Mouse (Mus musculus) layer of hippocampus, adult 2 months (tissue): Measurements from ENCODE around the gene Zfp639. TPM values are rescaled to one million over a fixed set of nuclear protein-coding genes. Genes with fewer than 3 reads are reported as not detected.
A peak's percentile ranks its signal among the peaks of the same experiment; 100 is the strongest.

Experiments used
- DNase-seq, 2 experiments: peaks; one replicate each; pipeline ENCODE4 v3.0.0; 2022; ENCODE audit warnings: low spot score in 2 of 2
- H3K27ac ChIP-seq: fragments of 200-600 bp; 2 replicates; pipeline ENCODE4 v1.8.1; 2022
- H3K4me3 ChIP-seq: fragments of 200-600 bp; 2 replicates; pipeline ENCODE4 v1.8.1; 2022; ENCODE audit warnings: mild to moderate bottlenecking
- CTCF ChIP-seq: fragments of 200-600 bp; conservative IDR thresholded peaks from 2 replicates; pipeline ENCODE4 v1.8.1; 2022; ENCODE audit warnings: antibody characterized with exemption, mild to moderate bottlenecking, moderate library complexity
- total RNA-seq, 2 experiments: library from RNA; stranded (reverse); gene quantifications; 2 replicates each; pipeline ENCODE4 v1.2.3; 2021

Zfp639 gene
- total RNA-seq, 2 experiments from 2014 or later, result 31.7 to 36.1 TPM

GRCm38 (mm10) chr3:32490928-32491315, 19.1 kb upstream of the Zfp639 start:
- DNase-seq, result no peak

GRCm38 (mm10) chr3:32492097-32493090, 17.7 kb upstream of the Zfp639 start, which contains the start of gene Kcnmb3:
Gene Kcnmb3, minus strand, starts transcription at chr3:32492231.
- TF ChIP-seq CTCF, result no peak
- Histone ChIP-seq H3K4me3 (no peak within 1 kb of the TSS), H3K27ac (no peak within 1 kb of the TSS)
- DNase-seq, result no peak

More at GRCm38 (mm10) chr3:32490928-32491315, 19.1 kb upstream of the Zfp639 start:
- Histone ChIP-seq H3K27ac (no peak overlapping the region), H3K4me3 (no peak overlapping the region)
- TF ChIP-seq CTCF, result no peak

GRCm38 (mm10) chr3:32494387-32495087, 15.5 kb upstream of the Zfp639 start:
- Histone ChIP-seq H3K27ac (no peak overlapping the region), H3K4me3 (no peak overlapping the region)
- peak; percentile 48 for TF ChIP-seq CTCF
- DNase-seq, result no peak

GRCm38 (mm10) chr3:32495088-32495770, 14.8 kb upstream of the Zfp639 start:
- no peak for TF ChIP-seq CTCF
- H3K27ac ChIP-seq, result no peak overlapping the region
- no peak overlapping the region for H3K4me3 ChIP-seq
- no peak for DNase-seq

- TF ChIP-seq CTCF, result no peak
- no peak for DNase-seq
- no peak overlapping the region for H3K4me3 ChIP-seq
- H3K27ac ChIP-seq, result no peak overlapping the region
Observed at GRCm38 (mm10) chr3:32495856-32496710, 14.0 kb upstream of the Zfp639 start.

- DNase-seq, result no peak
- no peak for TF ChIP-seq CTCF
Observed at GRCm38 (mm10) chr3:32496711-32497070, 13.4 kb upstream of the Zfp639 start.

GRCm38 (mm10) chr3:32500346-32500745, 9.7 kb upstream of the Zfp639 start:
- no peak for TF ChIP-seq CTCF
- Histone ChIP-seq H3K4me3 (no peak overlapping the region), H3K27ac (no peak overlapping the region)
- DNase-seq, result no peak

More at GRCm38 (mm10) chr3:32496711-32497070, 13.4 kb upstream of the Zfp639 start:
- Histone ChIP-seq H3K4me3 (no peak overlapping the region), H3K27ac (no peak overlapping the region)

GRCm38 (mm10) chr3:32505841-32506240, 4.2 kb upstream of the Zfp639 start:
- no peak for DNase-seq
- TF ChIP-seq CTCF, result no peak
- no peak overlapping the region for H3K4me3 ChIP-seq
- no peak overlapping the region for H3K27ac ChIP-seq

- TF ChIP-seq CTCF, result no peak
- DNase-seq, result no peak
Observed at GRCm38 (mm10) chr3:32506366-32507225, 3.5 kb upstream of the Zfp639 start.

GRCm38 (mm10) chr3:32508666-32509324, 1.3 kb upstream of the Zfp639 start:
- peak overlapping the region; percentile 94 for H3K27ac ChIP-seq

More at GRCm38 (mm10) chr3:32506366-32507225, 3.5 kb upstream of the Zfp639 start:
- no peak overlapping the region for H3K27ac ChIP-seq
- no peak overlapping the region for H3K4me3 ChIP-seq

More at GRCm38 (mm10) chr3:32508666-32509324, 1.3 kb upstream of the Zfp639 start:
- DNase-seq, result peak; percentile 70 to 79
- H3K4me3 ChIP-seq, result 0 out of 2 replicates have a peak overlapping the region, but pooled peaks have one; percentile 0
- TF ChIP-seq CTCF, result peak; percentile 93
